Mouse (Mus musculus) embryonic fibroblast, embryonic 13.5 days (primary cell): Measurements from ENCODE around the gene Smurf1. TPM values are rescaled to one million over a fixed set of nuclear protein-coding genes. Genes with fewer than 3 reads are reported as not detected.

Source experiments
- H3K27ac ChIP-seq: 2 replicates; pipeline ENCODE4 v1.5.1; 2012; ENCODE audit warnings: low read length, control low read depth, inconsistent platforms; ENCODE audit not compliant: insufficient read depth
- H3K4me1 ChIP-seq: 2 replicates; pipeline ENCODE4 v1.6.1; 2011; ENCODE audit warnings: low read length; ENCODE audit not compliant: control insufficient read depth, insufficient read depth
- H3K4me3 ChIP-seq: 2 replicates; pipeline ENCODE4 v1.5.1; 2011; ENCODE audit warnings: mild to moderate bottlenecking, control low read depth, low read length; ENCODE audit not compliant: insufficient read depth
- CTCF ChIP-seq: IDR thresholded peaks from 2 replicates; pipeline ENCODE4 v1.5.1; 2011; ENCODE audit warnings: mild to moderate bottlenecking, control low read depth, low read length, moderate library complexity, borderline replicate concordance; ENCODE audit not compliant: insufficient read depth
- POLR2A ChIP-seq: IDR thresholded peaks from 2 replicates; pipeline ENCODE4 v1.6.1; 2011; ENCODE audit warnings: low read depth, mild to moderate bottlenecking, control low read depth, low read length, moderate library complexity
- polyA plus RNA-seq: library from polyadenylated mRNA; stranded (reverse); fragments of >200 nt; gene quantifications from 2 replicates; pipeline ENCODE4 v1.2.4, GENCODE M21; 2011; ENCODE audit warnings: low read depth; ENCODE audit not compliant: missing spikeins, insufficient read length

The Smurf1 gene
- polyA plus RNA-seq, 1 experiment, result 37.1 TPM

DNA sequence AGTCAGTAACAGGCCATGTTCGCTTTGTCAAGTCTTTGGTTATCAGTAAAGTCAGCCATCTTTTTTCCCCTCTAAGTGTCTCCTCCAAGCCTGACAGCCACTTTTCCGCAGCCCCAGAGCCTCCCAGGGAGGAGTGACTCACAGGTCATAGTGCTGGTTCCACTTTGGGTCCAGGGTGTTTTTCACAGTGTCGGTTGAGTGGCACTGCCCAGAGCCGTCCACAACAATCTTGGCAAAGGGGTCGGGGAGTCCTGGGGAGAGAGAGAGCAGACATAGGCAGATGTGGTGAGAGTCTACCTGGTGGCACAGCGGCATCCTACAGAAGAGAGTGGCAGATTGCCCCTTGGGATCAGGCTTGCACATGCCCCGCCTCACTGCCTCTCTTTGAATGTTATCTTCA is 64.6 kb downstream of the Smurf1 start:
- H3K4me1 ChIP-seq, result peaks cover 48% of the 10 kb centered on the region
- no peak overlapping the region for H3K4me3 ChIP-seq
- H3K27ac ChIP-seq, result no peak overlapping the region; the same call in 1 of the 2 replicates
- TF ChIP-seq POLR2A (no peak), CTCF (no peak)

DNA sequence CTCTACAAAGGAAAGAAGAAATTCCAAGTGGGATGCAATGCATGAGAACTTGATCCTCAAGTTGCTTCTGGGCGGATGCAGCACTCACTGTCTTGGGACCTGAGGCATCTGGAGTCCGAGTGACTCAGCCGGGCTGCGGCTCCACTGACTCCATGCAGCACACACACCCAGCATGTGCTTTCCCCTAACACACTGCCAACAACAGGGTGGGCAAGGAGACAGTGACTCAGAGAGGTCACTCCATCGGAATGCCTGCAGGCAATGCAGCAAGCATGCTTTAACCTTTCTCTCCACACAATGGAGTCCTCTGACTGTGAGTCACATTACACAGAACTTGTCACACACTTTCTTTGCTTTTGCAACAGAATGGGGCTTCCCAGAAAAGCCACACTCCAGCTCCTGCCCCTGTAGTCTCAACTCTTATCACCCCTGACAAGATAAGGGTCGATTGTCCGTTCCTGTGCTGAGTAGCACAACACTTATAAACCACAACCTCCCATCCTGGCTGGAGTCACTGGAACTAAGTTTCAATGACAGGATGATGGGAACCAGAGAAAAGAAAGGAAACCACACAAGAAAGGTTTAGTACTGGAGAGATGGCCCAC is 67.1 kb downstream of the Smurf1 start:
- Histone ChIP-seq H3K4me1 (peaks cover 33% of the 10 kb centered on the region), H3K27ac (peak overlapping the region; percentile 94), H3K4me3 (no peak overlapping the region)
- no peak for TF ChIP-seq CTCF
- TF ChIP-seq POLR2A, result no peak

DNA sequence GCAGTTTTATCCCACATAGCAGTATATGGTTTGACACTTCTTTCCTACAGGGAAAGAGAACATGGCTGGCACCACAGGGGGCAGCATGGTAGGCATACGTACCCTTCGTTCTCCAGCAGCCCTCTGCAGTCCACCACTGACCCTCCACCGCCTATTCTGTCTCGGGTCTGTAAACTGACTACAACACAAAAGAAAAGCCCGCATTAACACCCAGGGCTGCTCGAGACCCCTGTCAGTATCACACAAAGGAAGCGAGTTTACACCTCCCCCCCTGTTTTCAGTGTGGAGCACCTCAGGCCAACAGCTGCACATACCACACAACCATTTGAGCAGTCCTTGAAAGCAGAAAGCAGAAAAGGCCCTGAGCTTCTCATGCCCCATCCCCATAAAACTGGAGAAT is 67.8 kb downstream of the Smurf1 start:
- H3K4me3 ChIP-seq, result no peak overlapping the region
- peak overlapping the region; percentile 94 for H3K27ac ChIP-seq
- TF ChIP-seq CTCF (no peak), POLR2A (no peak)
- H3K4me1 ChIP-seq, result peaks cover 33% of the 10 kb centered on the region

DNA sequence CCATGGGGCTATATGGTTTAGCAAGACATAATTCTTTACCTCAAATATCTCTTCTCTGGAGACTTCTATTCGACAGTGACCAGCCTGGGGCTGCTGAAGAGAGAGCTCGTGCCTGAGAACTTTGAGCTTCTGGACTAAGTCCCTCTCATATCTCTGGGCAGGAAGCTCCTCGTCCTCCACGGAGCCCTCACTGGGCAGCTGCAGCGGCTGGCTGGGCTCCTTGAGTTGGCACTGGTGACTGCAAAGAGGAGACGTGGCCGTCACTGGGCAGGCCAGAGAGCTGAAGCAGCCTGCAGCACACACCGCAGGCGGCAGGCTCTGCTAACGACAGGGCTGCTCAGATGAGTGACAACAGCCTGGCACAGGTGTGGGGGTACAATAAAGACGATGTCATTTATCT is 74.4 kb downstream of the Smurf1 start:
- no peak overlapping the region for H3K27ac ChIP-seq
- no peak overlapping the region for H3K4me3 ChIP-seq
- no peak for TF ChIP-seq CTCF
- no peaks in the 10 kb centered on the region for H3K4me1 ChIP-seq

DNA sequence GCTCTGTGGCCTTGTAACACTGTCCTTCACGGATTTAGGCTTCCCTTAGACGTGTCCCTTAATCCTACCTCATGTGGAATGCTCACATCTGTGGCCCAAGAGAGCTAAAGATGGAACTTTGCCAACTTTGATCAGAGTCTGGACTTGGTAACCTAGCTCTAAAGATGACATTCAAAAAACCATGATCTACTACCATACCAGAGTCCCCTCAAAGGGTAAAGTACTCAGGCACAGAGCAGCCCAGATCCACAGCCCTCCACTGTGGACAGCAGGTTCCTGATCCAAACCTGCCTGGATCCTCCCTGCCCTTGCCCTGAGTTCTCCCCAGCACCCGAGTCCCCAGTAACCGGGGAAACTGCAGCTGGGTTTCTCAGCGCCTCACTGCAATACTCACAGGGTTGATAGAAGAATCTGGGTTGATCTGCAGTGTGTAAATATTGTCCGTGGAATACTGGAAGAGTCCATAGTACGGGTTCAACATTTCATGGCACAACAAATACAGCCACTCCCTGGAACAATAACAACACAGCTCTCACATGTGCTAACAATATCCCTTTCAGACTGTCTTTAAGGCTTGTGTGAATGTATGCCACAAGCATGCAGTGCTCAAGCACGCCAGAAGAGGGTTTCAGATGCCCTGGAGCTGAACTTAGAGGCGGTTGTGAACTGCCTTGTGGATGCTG is 79.5 kb downstream of the Smurf1 start:
- TF ChIP-seq POLR2A (no peak), CTCF (no peak)
- Histone ChIP-seq H3K4me1 (no peaks in the 10 kb centered on the region), H3K27ac (no peak overlapping the region), H3K4me3 (no peak overlapping the region)

DNA sequence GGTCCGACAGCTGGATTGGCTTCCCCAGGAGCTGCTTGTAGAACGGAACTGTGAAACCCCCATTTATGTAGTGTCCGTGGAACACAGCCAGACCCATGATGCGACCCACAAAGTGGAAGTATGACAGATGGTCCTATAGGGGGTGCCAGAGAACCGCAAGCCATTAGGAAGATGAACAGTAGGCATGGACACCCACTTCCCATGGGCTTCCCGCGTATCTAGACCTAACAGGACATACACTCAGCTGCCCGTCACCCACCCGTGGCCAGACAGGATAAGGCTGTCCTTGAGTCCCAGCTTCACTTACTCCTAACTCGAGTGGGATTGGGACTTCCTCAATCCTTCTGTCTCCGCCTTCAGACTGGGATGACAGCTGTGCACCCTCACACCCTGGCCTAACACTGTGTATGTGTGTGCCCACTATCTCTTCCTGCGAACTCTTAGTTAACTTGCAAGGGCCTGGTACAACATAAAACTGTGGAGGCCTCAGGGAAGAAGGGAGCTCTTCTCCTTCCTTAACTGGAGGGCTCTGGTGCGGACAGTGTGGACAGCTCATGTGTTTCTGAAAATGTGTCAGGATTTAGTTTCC is 80.9 kb downstream of the Smurf1 start:
- TF ChIP-seq POLR2A (no peak), CTCF (0 out of 2 replicates have a peak, but pooled peaks have one; percentile 17)
- no peak overlapping the region for H3K4me3 ChIP-seq
- no peak overlapping the region for H3K27ac ChIP-seq
- no peaks in the 10 kb centered on the region for H3K4me1 ChIP-seq

DNA sequence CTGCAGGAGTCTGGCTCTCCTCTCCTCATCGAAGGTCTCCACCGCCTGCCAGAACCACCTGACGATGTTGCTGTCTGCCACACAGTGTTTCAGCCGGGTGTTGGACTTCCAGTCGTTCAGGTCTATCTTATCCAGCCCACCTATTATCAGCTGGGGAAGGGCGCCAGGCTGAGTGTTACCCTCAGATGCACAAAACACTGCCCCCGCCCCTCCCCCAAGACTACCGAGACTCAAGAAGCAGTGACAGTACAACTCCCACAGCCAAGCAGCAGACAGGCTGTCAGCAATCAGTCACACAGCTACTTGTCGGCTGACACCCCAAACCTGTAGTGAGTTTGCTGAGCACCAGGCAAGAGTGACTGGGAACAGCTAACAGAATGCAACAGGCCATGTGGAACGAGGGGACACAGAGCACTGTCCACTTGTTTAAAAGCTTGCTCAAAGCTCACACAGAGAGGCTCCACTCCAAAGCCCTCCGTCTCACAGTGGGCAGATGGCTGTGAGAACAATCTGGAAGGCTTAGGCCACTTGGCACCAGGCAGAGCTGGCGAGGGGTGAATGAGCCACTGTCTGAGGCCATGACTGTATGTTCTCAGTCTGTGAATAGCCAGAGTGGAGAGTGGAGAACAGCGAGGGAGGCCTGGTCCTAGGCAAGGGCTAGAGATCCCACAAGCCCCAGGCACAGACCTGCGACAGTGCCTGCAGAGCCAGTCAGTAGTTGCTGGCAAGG is 83.8 kb downstream of the Smurf1 start:
- no peak for TF ChIP-seq POLR2A
- TF ChIP-seq CTCF, result no peak
- Histone ChIP-seq H3K27ac (no peak overlapping the region), H3K4me1 (no peaks in the 10 kb centered on the region), H3K4me3 (no peak overlapping the region)

DNA sequence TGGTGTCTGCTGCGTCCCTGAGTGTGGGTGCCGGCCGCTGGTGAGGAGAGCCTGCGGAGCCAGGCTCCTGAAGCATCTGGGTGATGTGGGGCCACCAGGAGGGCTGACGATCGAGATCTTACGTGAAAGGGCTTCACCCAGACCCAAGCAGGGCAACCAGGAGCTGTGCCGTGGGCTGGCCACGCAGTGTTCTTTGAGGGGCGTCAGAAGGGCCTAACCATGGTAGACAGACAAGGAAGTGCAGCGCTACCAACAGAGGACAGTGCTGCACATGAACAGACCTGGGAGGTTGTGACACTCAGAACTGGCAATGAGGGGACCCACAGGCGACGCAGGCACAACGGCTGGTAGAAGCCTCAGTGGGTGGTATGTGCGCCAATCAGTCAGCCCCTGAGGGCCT is 88.6 kb downstream of the Smurf1 start:
- TF ChIP-seq POLR2A (no peak), CTCF (no peak)
- Histone ChIP-seq H3K27ac (no peak overlapping the region), H3K4me1 (no peaks in the 10 kb centered on the region), H3K4me3 (no peak overlapping the region)

DNA sequence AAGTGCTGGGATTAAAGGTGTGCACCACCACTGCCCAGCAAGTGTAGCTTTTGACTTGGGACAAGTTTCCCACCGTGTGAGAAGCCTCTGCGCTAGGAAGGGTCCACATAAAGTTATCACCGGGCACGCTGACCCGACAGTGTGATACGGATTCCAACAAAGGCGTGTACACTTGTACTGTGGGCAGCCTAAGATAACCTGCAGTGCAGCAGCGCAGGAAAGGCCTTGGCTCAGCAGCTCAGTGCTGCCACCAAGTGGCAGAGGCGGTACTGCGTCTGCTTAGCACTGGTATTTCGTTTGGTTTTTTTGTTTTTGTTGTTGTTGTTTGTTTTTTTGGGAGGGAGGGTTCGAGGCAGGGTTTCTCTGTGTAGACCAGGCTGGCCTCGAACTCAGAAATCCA is 89.8 kb downstream of the Smurf1 start:
- Histone ChIP-seq H3K27ac (no peak overlapping the region), H3K4me3 (no peak overlapping the region), H3K4me1 (no peaks in the 10 kb centered on the region)
- TF ChIP-seq POLR2A (no peak), CTCF (peak; percentile 99)

DNA sequence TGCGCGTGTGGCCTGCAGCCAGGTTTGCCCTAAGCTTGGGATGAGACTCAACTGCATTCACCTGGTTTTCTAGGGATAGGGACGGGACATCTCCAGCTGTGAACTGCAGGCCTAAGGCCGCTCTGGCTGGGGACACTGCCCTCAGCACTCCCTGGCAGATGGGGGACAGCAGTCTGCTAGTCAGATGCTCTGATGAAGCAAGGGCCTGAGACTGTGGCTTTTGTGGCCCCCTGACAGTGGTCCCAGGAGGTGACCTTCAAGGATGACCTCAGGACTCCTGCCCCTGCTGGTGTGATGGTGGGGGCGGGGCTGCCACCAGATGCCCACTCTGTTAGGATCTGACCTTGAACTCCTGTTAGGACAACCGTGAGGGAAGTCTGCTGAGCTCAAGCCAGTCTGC is 90.4 kb downstream of the Smurf1 start:
- TF ChIP-seq CTCF (no peak), POLR2A (no peak)
- Histone ChIP-seq H3K4me3 (no peak overlapping the region), H3K4me1 (no peaks in the 10 kb centered on the region), H3K27ac (no peak overlapping the region)

DNA sequence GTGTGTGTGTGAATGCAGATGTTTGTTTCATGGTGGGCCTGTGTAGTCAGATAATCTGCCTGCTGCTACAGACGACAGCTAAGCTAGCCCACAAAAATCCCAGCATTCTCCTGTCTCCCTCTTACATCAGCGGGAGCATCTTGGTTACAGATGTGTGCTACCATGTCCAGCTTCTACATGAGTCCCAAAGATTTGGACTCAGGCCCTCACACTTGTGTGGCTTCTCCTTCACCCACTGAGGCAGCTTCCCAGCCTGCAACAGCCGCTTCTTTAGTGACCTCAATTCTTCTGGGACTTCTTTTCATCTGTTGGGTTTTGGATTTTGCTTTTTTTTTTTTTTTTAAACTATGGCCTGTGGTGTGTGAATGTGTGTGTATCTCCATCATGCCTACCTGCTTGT is 92.8 kb downstream of the Smurf1 start:
- no peaks in the 10 kb centered on the region for H3K4me1 ChIP-seq
- TF ChIP-seq CTCF (no peak), POLR2A (no peak)
- no peak overlapping the region for H3K4me3 ChIP-seq
- no peak overlapping the region for H3K27ac ChIP-seq
